Mouse (Mus musculus) MEL (cell line): ENCODE data around the gene Adh1. TPM values are rescaled to one million over a fixed set of nuclear protein-coding genes. Genes with fewer than 3 reads are reported as not detected.

Experiments used
- DNase-seq: peaks from one replicate; pipeline ENCODE4 v3.0.0; 2011; ENCODE audit warnings: low read depth, low spot score
- H3K27ac ChIP-seq: 2 replicates; pipeline ENCODE4 v1.5.1; 2012; ENCODE audit warnings: low read depth, mild to moderate bottlenecking, control low read depth, low read length, moderate library complexity; ENCODE audit not compliant: control insufficient read depth
- H3K27me3 ChIP-seq, 2 experiments: fragments of 150-350 bp in 1 of 2; sonication (generic) in 1 of 2; 2 replicates each; pipeline ENCODE4 v1.6.1; 2012; ENCODE audit warnings: low read length in 2 of 2, mild to moderate bottlenecking in 2 of 2, improper control_type of control experiment in 1 of 2, moderate library complexity in 1 of 2; ENCODE audit not compliant: insufficient read depth in 2 of 2, control insufficient read depth in 1 of 2
- H3K36me3 ChIP-seq, 2 experiments: 2 replicates each; pipeline ENCODE4 v1.6.1; 2012 to 2014; ENCODE audit warnings: low read length in 2 of 2, improper control_type of control experiment in 1 of 2, inconsistent platforms in 1 of 2, mild to moderate bottlenecking in 1 of 2; ENCODE audit not compliant: insufficient read depth in 2 of 2, control insufficient read depth in 1 of 2
- H3K4me1 ChIP-seq, 2 experiments: fragments of 150-350 bp in 1 of 2; sonication (generic) in 1 of 2; 2 replicates each; pipeline ENCODE4 v1.6.1; 2012; ENCODE audit warnings: low read length in 2 of 2, improper control_type of control experiment in 1 of 2, mild to moderate bottlenecking in 1 of 2; ENCODE audit not compliant: insufficient read depth in 2 of 2, control insufficient read depth in 1 of 2
- H3K4me3 ChIP-seq, 2 experiments: fragments of 150-350 bp in 1 of 2; sonication (generic) in 1 of 2; 2 replicates each; pipeline ENCODE4 v1.5.1; 2012; ENCODE audit warnings: low read depth in 2 of 2, low read length in 2 of 2, mild to moderate bottlenecking in 2 of 2, moderate library complexity in 2 of 2, control low read depth in 1 of 2, improper control_type of control experiment in 1 of 2; ENCODE audit not compliant: control insufficient read depth in 1 of 2, insufficient read depth in 1 of 2
- H3K79me2 ChIP-seq: 2 replicates; pipeline ENCODE4 v1.6.1; 2012; ENCODE audit warnings: mild to moderate bottlenecking, low read length, moderate library complexity; ENCODE audit not compliant: control insufficient read depth, poor library complexity, insufficient read depth
- H3K9ac ChIP-seq: 2 replicates; pipeline ENCODE4 v1.6.1; 2012; ENCODE audit warnings: low read depth, mild to moderate bottlenecking, control low read depth, low read length, moderate library complexity; ENCODE audit not compliant: control insufficient read depth, poor library complexity, severe bottlenecking
- H3K9me3 ChIP-seq: fragments of 150-350 bp; sonication (generic); replicated peaks from 2 replicates; pipeline ENCODE4 v1.6.1; 2012; ENCODE audit warnings: mild to moderate bottlenecking, low read length, improper control_type of control experiment, moderate library complexity; ENCODE audit not compliant: insufficient read depth
- CHD2 ChIP-seq: IDR thresholded peaks from 2 replicates; pipeline ENCODE4 v1.6.1; 2011; ENCODE audit warnings: low read length, improper control_type of control experiment
- ELF1 ChIP-seq: IDR thresholded peaks from 2 replicates; pipeline ENCODE4 v1.6.1; 2014; ENCODE audit warnings: low read depth, mild to moderate bottlenecking, inconsistent platforms, low read length, improper control_type of control experiment, moderate library complexity
- GABPA ChIP-seq: IDR thresholded peaks from 2 replicates; pipeline ENCODE4 v1.6.1; 2012; ENCODE audit warnings: low read depth, mild to moderate bottlenecking, inconsistent platforms, low read length, improper control_type of control experiment, moderate library complexity
- KAT2A ChIP-seq: conservative IDR thresholded peaks from 2 replicates; pipeline ENCODE4 v1.6.1; 2012; ENCODE audit warnings: low read depth, low read length, improper control_type of control experiment, inconsistent platforms
- MAX ChIP-seq: IDR thresholded peaks from 2 replicates; pipeline ENCODE4 v1.6.1; 2011; ENCODE audit warnings: low read length, improper control_type of control experiment
- MEF2A ChIP-seq: IDR thresholded peaks from 2 replicates; pipeline ENCODE4 v1.6.1; 2014; ENCODE audit warnings: low read depth, mild to moderate bottlenecking, inconsistent platforms, low read length, improper control_type of control experiment; ENCODE audit not compliant: poor library complexity, insufficient replicate concordance, severe bottlenecking; ENCODE audit errors: extremely low read depth
- MXI1 ChIP-seq: IDR thresholded peaks from 2 replicates; pipeline ENCODE4 v1.6.1; 2011; ENCODE audit warnings: mild to moderate bottlenecking, low read depth, low read length, improper control_type of control experiment
- MYB ChIP-seq: IDR thresholded peaks from 2 replicates; pipeline ENCODE4 v1.6.1; 2011; ENCODE audit warnings: mild to moderate bottlenecking, low read depth, low read length, improper control_type of control experiment
- NELFE ChIP-seq: IDR thresholded peaks from 2 replicates; pipeline ENCODE4 v1.6.1; 2011; ENCODE audit warnings: low read depth, low read length, improper control_type of control experiment
- NRF1 ChIP-seq: IDR thresholded peaks from 2 replicates; pipeline ENCODE4 v1.6.1; 2014; ENCODE audit warnings: low read depth, mild to moderate bottlenecking, inconsistent platforms, low read length, improper control_type of control experiment, moderate library complexity; ENCODE audit not compliant: poor library complexity, insufficient read depth, severe bottlenecking
- POLR2AphosphoS2 ChIP-seq: IDR thresholded peaks from 2 replicates; pipeline ENCODE4 v1.6.1; 2011; ENCODE audit warnings: low read length, improper control_type of control experiment
- SIN3A ChIP-seq: IDR thresholded peaks from 2 replicates; pipeline ENCODE4 v1.6.1; 2012; ENCODE audit warnings: low read length, improper control_type of control experiment, inconsistent platforms
- SMC3 ChIP-seq: IDR thresholded peaks from 2 replicates; pipeline ENCODE4 v1.6.1; 2011; ENCODE audit warnings: low read depth, low read length, improper control_type of control experiment
- TBP ChIP-seq: IDR thresholded peaks from 2 replicates; pipeline ENCODE4 v1.8.0; 2011; ENCODE audit warnings: low read depth, low read length, improper control_type of control experiment
- UBTF ChIP-seq: IDR thresholded peaks from 2 replicates; pipeline ENCODE4 v1.6.1; 2012; ENCODE audit warnings: low read depth, mild to moderate bottlenecking, inconsistent platforms, low read length, improper control_type of control experiment, moderate library complexity, borderline replicate concordance; ENCODE audit not compliant: insufficient read depth
- USF1 ChIP-seq: IDR thresholded peaks from 2 replicates; pipeline ENCODE4 v1.6.1; 2014; ENCODE audit warnings: low read depth, mild to moderate bottlenecking, inconsistent platforms, low read length, improper control_type of control experiment, moderate library complexity
- USF2 ChIP-seq, 2 experiments: IDR thresholded peaks; 2 replicates each; pipeline ENCODE4 v1.6.1; 2011 to 2012; ENCODE audit warnings: improper control_type of control experiment in 2 of 2, low read length in 2 of 2, borderline replicate concordance in 1 of 2, inconsistent platforms in 1 of 2, low read depth in 1 of 2, mild to moderate bottlenecking in 1 of 2; ENCODE audit not compliant: insufficient read depth in 1 of 2
- ZC3H11A ChIP-seq: IDR thresholded peaks from 2 replicates; pipeline ENCODE4 v1.6.1; 2012; ENCODE audit warnings: low read depth, mild to moderate bottlenecking, inconsistent platforms, low read length, improper control_type of control experiment
- ZKSCAN1 ChIP-seq: IDR thresholded peaks from 2 replicates; pipeline ENCODE4 v1.6.1; 2012; ENCODE audit warnings: low read depth, mild to moderate bottlenecking, inconsistent platforms, low read length, improper control_type of control experiment, moderate library complexity
- polyA plus RNA-seq, 2 experiments: library from polyadenylated mRNA; stranded (reverse) in 1 of 2; unstranded in 1 of 2; fragments of >175 nt in 1 of 2; fragments of >200 nt in 1 of 2; gene quantifications; 2 replicates each; pipeline versions ENCODE4 v1.2.1 to v1.2.4; 2012; ENCODE audit warnings: low replicate concordance in 2 of 2, low read depth in 1 of 2; ENCODE audit not compliant: insufficient read length in 2 of 2, insufficient read depth in 1 of 2, missing spikeins in 1 of 2
- total RNA-seq: library from RNA; depleted of rRNA; stranded (reverse); fragments of 300-350 nt; gene quantifications from 2 replicates; pipeline ENCODE4 v1.2.3, GENCODE M21; 2012

Adh1 gene
- total and polyA plus RNA-seq, 3 experiments = 0.15 TPM; not detected in 2

GRCm38 (mm10) chr3:138229448-138229847 is 31.3 kb upstream of the Adh1 start:
- DNase-seq = no peak
- no peaks in the 10 kb centered on the region for H3K9me3 ChIP-seq
- H3K4me3 ChIP-seq = no peak overlapping the region
- TF ChIP-seq ZKSCAN1 = no peak
- TF ChIP-seq SIN3A = no peak
- TF ChIP-seq MXI1 = no peak
- TF ChIP-seq GABPA = no peak
- TF ChIP-seq USF2 (IDR thresholded peaks at IDR 0.05; ENCODE audit: borderline replicate concordance in 1 of 2, insufficient read depth in 1 of 2, low read depth in 1 of 2, low read length in 2 of 2) = no peak
- TF ChIP-seq ELF1 = no peak
- no peak for TF ChIP-seq UBTF
- TF ChIP-seq KAT2A = no peak
- no peak for TF ChIP-seq ZC3H11A
- TF ChIP-seq SMC3 = no peak
- TF ChIP-seq USF1 = no peak
- no peak for TF ChIP-seq NRF1
- TF ChIP-seq MYB = no peak
- TF ChIP-seq TBP = no peak
- no peak for TF ChIP-seq MAX
- TF ChIP-seq NELFE = no peak
- no peak for TF ChIP-seq POLR2AphosphoS2
- H3K27me3 ChIP-seq = peaks cover 12% of the 10 kb centered on the region in 2 experiments
- no peak overlapping the region for H3K9ac ChIP-seq
- no peak overlapping the region for H3K27ac ChIP-seq
- no peaks in the 10 kb centered on the region for H3K79me2 ChIP-seq
- H3K36me3 ChIP-seq = no peaks in the 10 kb centered on the region
- no peaks in the 10 kb centered on the region for H3K4me1 ChIP-seq

GRCm38 (mm10) chr3:138230266-138230665 is 30.5 kb upstream of the Adh1 start:
- H3K4me1 ChIP-seq = no peaks in the 10 kb centered on the region
- TF ChIP-seq MEF2A (no peak), ZC3H11A (no peak), CHD2 (no peak), KAT2A (no peak)
- TF ChIP-seq, all 39 proteins: peak for 0
- DNase-seq = no peak
- Histone ChIP-seq H3K9me3 (no peaks in the 10 kb centered on the region), H3K79me2 (no peaks in the 10 kb centered on the region), H3K36me3 (no peaks in the 10 kb centered on the region), H3K9ac (no peak overlapping the region), H3K27ac (no peak overlapping the region), H3K4me3 (no peak overlapping the region), H3K27me3 (peaks cover 12% of the 10 kb centered on the region in 2 experiments)
